Mouse (Mus musculus) kidney, adult 8-10 months (tissue): ENCODE data around the gene Car10.

Source experiments
- DNase-seq, 2 experiments: peaks; one replicate each; pipeline ENCODE4 v3.0.0; 2022

Gene Car10

GRCm38 (mm10) chr11:93594033-93594432 is 496.2 kb downstream of the Car10 start:
- DNase-seq, result no peak

GRCm38 (mm10) chr11:93598175-93598574 is 500.3 kb downstream of the Car10 start:
- DNase-seq, result no peak

- DNase-seq, result no peak
Measured at GRCm38 (mm10) chr11:93599755-93600154, 501.9 kb downstream of the Car10 start.

GRCm38 (mm10) chr11:93603575-93603974 is 505.7 kb downstream of the Car10 start:
- DNase-seq, result no peak

GRCm38 (mm10) chr11:93607111-93607510 is 509.3 kb downstream of the Car10 start:
- no peak for DNase-seq

- no peak for DNase-seq
Measured at GRCm38 (mm10) chr11:93608716-93609115, 510.9 kb downstream of the Car10 start.

- no peak for DNase-seq
Measured at GRCm38 (mm10) chr11:93612071-93612470, 514.2 kb downstream of the Car10 start.

GRCm38 (mm10) chr11:93614851-93615250 is 517.0 kb downstream of the Car10 start:
- no peak for DNase-seq

- DNase-seq, result no peak
Measured at GRCm38 (mm10) chr11:93623605-93624004, 525.8 kb downstream of the Car10 start.

GRCm38 (mm10) chr11:93639410-93639809 is 541.6 kb downstream of the Car10 start:
- no peak for DNase-seq

- no peak for DNase-seq
Measured at GRCm38 (mm10) chr11:93640954-93641353, 543.1 kb downstream of the Car10 start.

GRCm38 (mm10) chr11:93642331-93642730 is 544.5 kb downstream of the Car10 start:
- no peak for DNase-seq

- DNase-seq, result no peak
Measured at GRCm38 (mm10) chr11:93643006-93643405, 545.2 kb downstream of the Car10 start.

- no peak for DNase-seq
Measured at GRCm38 (mm10) chr11:93643436-93643835, 545.6 kb downstream of the Car10 start.

- no peak for DNase-seq
Measured at GRCm38 (mm10) chr11:93646216-93646615, 548.4 kb downstream of the Car10 start.
